Mouse (Mus musculus) lung, adult 2 months (tissue): Measurements from ENCODE around the gene Arid4a. TPM values are rescaled to one million over a fixed set of nuclear protein-coding genes. Genes with fewer than 3 reads are reported as not detected.
A peak's percentile ranks its signal among the peaks of the same experiment; 100 is the strongest.

Experiments
- DNase-seq: peaks from one replicate; pipeline ENCODE4 v3.0.0; 2022
- H3K4me1 ChIP-seq: fragments of 200-500 bp; 2 replicates; pipeline ENCODE4 v1.6.1; 2011; ENCODE audit warnings: low read length; ENCODE audit not compliant: control insufficient read depth, insufficient read depth
- H3K4me3 ChIP-seq: fragments of 200-500 bp; replicated peaks from 2 replicates; pipeline ENCODE3; 2011; ENCODE audit warnings: low read depth, mild to moderate bottlenecking, control low read depth, low read length; ENCODE audit errors: extremely low read depth
- CTCF ChIP-seq: fragments of 200-500 bp; IDR thresholded peaks from 2 replicates; pipeline ENCODE4 v1.5.1; 2011; ENCODE audit warnings: mild to moderate bottlenecking, low read length, control low read depth; ENCODE audit not compliant: insufficient read depth
- POLR2A ChIP-seq: fragments of 200-500 bp; IDR thresholded peaks from 2 replicates; pipeline ENCODE4 v1.6.1; 2011; ENCODE audit warnings: low read depth, mild to moderate bottlenecking, control low read depth, low read length, borderline replicate concordance; ENCODE audit errors: extremely low read depth
- WGBS: fragments of 180-500 bp; shearing (Covaris S2); methylation state at CpG from one replicate; pipeline ENCODE4 v1.1.7; 2018; 5-methylcytosine and 5-hydroxymethylcytosine counted together
- polyA plus RNA-seq: library from polyadenylated mRNA; depleted of rRNA; stranded (reverse); fragments of >200 nt; gene quantifications from 2 replicates; pipeline ENCODE4 v1.2.3, GENCODE M21; 2012

Arid4a gene
- polyA plus RNA-seq, 1 experiment, result 5.4 TPM

GRCm38 (mm10) chr12:71030260-71030659, 14.5 kb downstream of the Arid4a start:
- TF ChIP-seq CTCF (no peak), POLR2A (no peak)
- Histone ChIP-seq H3K4me3 (no peak overlapping the region), H3K4me1 (peaks cover 6% of the 10 kb centered on the region; the same call in 1 of the 2 replicates)
- DNase-seq, result no peak
- WGBS, result 82% methylated on average over 8 of the region's 8 CpGs

- no peak for DNase-seq
- Histone ChIP-seq H3K4me3 (no peak overlapping the region), H3K4me1 (peaks cover 6% of the 10 kb centered on the region; the same call in 1 of the 2 replicates)
- no peak for TF ChIP-seq POLR2A
- no peak for TF ChIP-seq CTCF
- 94% methylated on average over 5 of the region's 5 CpGs for WGBS
These were observed 14.9 kb downstream of the Arid4a start for GRCm38 (mm10) chr12:71030722-71031121.

GRCm38 (mm10) chr12:71035826-71036225, 20.0 kb downstream of the Arid4a start:
- peaks cover 10% of the 10 kb centered on the region for H3K4me1 ChIP-seq
- no peak for TF ChIP-seq POLR2A
- TF ChIP-seq CTCF, result no peak
- whole genome bisulfite sequencing, result 97% methylated on average over 4 of the region's 4 CpGs
- DNase-seq, result no peak
- H3K4me3 ChIP-seq, result no peak overlapping the region

- 87% methylated on average over 12 of the region's 12 CpGs for WGBS
- Histone ChIP-seq H3K4me3 (no peak overlapping the region), H3K4me1 (peaks cover 10% of the 10 kb centered on the region)
- no peak for DNase-seq
- TF ChIP-seq POLR2A, result no peak
- TF ChIP-seq CTCF, result no peak
These were observed 21.1 kb downstream of the Arid4a start for GRCm38 (mm10) chr12:71036729-71037404.

- peak; percentile 48; the same call in 1 of the 2 replicates for TF ChIP-seq POLR2A
- no peak for TF ChIP-seq CTCF
- peak; percentile 37 for DNase-seq
- peaks cover 10% of the 10 kb centered on the region for H3K4me1 ChIP-seq
- WGBS, result 62% methylated on average over 7 of the region's 7 CpGs
- H3K4me3 ChIP-seq, result no peak overlapping the region
These were observed 24.7 kb downstream of the Arid4a start for GRCm38 (mm10) chr12:71040462-71040861.

GRCm38 (mm10) chr12:71042451-71042850, 26.7 kb downstream of the Arid4a start:
- Histone ChIP-seq H3K4me1 (peaks cover 10% of the 10 kb centered on the region), H3K4me3 (no peak overlapping the region)
- 96% methylated on average over 1 of the region's 1 CpGs for WGBS
- TF ChIP-seq POLR2A (no peak), CTCF (no peak)
- DNase-seq, result no peak

- no peak for DNase-seq
- H3K4me3 ChIP-seq, result no peak overlapping the region
- H3K4me1 ChIP-seq, result peaks cover 17% of the 10 kb centered on the region
- TF ChIP-seq CTCF (no peak), POLR2A (no peak)
- 85% methylated on average over 3 of the region's 3 CpGs for WGBS
These were observed 27.8 kb downstream of the Arid4a start for GRCm38 (mm10) chr12:71043571-71043970.

- TF ChIP-seq POLR2A (no peak), CTCF (no peak)
- WGBS, result 87% methylated on average over 2 of the region's 2 CpGs
These were observed 28.7 kb downstream of the Arid4a start for GRCm38 (mm10) chr12:71044488-71044887.

GRCm38 (mm10) chr12:71046501-71046900, 30.7 kb downstream of the Arid4a start:
- no peak for TF ChIP-seq POLR2A
- no peak for TF ChIP-seq CTCF
- Histone ChIP-seq H3K4me1 (peaks cover 17% of the 10 kb centered on the region), H3K4me3 (no peak overlapping the region)
- 98% methylated on average over 4 of the region's 4 CpGs for WGBS
- DNase-seq, result no peak

More at GRCm38 (mm10) chr12:71044488-71044887, 28.7 kb downstream of the Arid4a start:
- H3K4me3 ChIP-seq, result no peak overlapping the region
- peaks cover 19% of the 10 kb centered on the region for H3K4me1 ChIP-seq
- no peak for DNase-seq

GRCm38 (mm10) chr12:71047473-71048078, 31.8 kb downstream of the Arid4a start:
- 37% methylated on average over 8 of the region's 8 CpGs for WGBS
- TF ChIP-seq POLR2A, result no peak

More at GRCm38 (mm10) chr12:71047473-71048078, 31.8 kb downstream of the Arid4a start:
- Histone ChIP-seq H3K4me1 (peaks cover 17% of the 10 kb centered on the region), H3K4me3 (peak overlapping the region; percentile 29)
- DNase-seq, result no peak
